Mouse (Mus musculus) liver, adult 2 months (tissue): ENCODE data around the gene Zfp36l2.

Experiments used
- CTCF ChIP-seq: fragments of 200-500 bp; IDR thresholded peaks from 2 replicates; pipeline ENCODE4 v1.5.1; 2011; ENCODE audit warnings: low read depth, low read length, control low read depth
- POLR2A ChIP-seq: fragments of 200-500 bp; IDR thresholded peaks from 2 replicates; pipeline ENCODE4 v1.6.1; 2011; ENCODE audit warnings: low read length, control low read depth; ENCODE audit not compliant: insufficient read depth; ENCODE audit errors: extremely low read depth

GRCm38 (mm10) chr17:84206239-84206638, 18.5 kb upstream of the Zfp36l2 start:
- no peak for TF ChIP-seq CTCF
- TF ChIP-seq POLR2A, result no peak
